ENCODE assay signal across 11 mouse cellular contexts in genomic region chr2:160510635-160511421, GRCm38 (mm10).
A peak's percentile ranks its signal among the peaks of the same experiment; 100 is the strongest.
DNase-seq lines count a peak whose midpoint lies in the region; ATAC-seq lines count a peak whose summit lies in the region.
"Had no signal": no experiment of that assay in that cellular context is flagged by ENCODE, and none has a peak within 500 bp of the region (broad histone marks: within the 10 kb centered on the region; RNA-seq: fewer than 3 reads in every experiment).

No protein-coding gene starts in this region.

- no peak for DNase-seq in forebrain, embryonic 11.5 days (ENCODE audit: low spot score)
- no peak for DNase-seq in forebrain, embryonic 10.5 days (ENCODE audit: extremely low spot score, low spot score)
- DNase-seq in ES-CJ7 (ENCODE audit: low read depth, low spot score) = peak; percentile 65
- DNase-seq in heart, embryonic 10.5 days (ENCODE audit: low spot score) = no peak
- DNase-seq in lung, postnatal 10 days = peak; percentile 88
- no peak for DNase-seq in kidney, adult 8-10 months
- DNase-seq in urinary bladder, postnatal 4 days (ENCODE audit: low spot score in 2 of 2) = no peak
- DNase-seq: adrenal gland, adult 2 months; kidney, postnatal 25 days; spleen, adult 18-20 months had no signal

- H3K36me3 ChIP-seq in forebrain, embryonic 11.5 days (ENCODE audit: control insufficient read depth, insufficient read depth, low read length) = no peaks in the 10 kb centered on the region
- no peaks in the 10 kb centered on the region for H3K36me3 ChIP-seq in forebrain, embryonic 10.5 days (replicated peaks)
- no peaks in the 10 kb centered on the region for H3K36me3 ChIP-seq in heart, embryonic 10.5 days

- H3K9me3 ChIP-seq in forebrain, embryonic 11.5 days (ENCODE audit: control insufficient read depth, low read length) = no peaks in the 10 kb centered on the region
- H3K9me3 ChIP-seq in forebrain, embryonic 10.5 days = no peaks in the 10 kb centered on the region
- H3K9me3 ChIP-seq in heart, embryonic 10.5 days = no peaks in the 10 kb centered on the region

- H3K9ac ChIP-seq in forebrain, embryonic 11.5 days (ENCODE audit: low read length) = no peak overlapping the region

- no peak overlapping the region for H3K4me3 ChIP-seq in forebrain, embryonic 11.5 days (ENCODE audit: low read depth, low read length)
- no peak overlapping the region for H3K4me3 ChIP-seq in forebrain, embryonic 10.5 days
- H3K4me3 ChIP-seq in heart, embryonic 10.5 days = no peak overlapping the region

- no peak overlapping the region for H3K4me2 ChIP-seq in forebrain, embryonic 11.5 days (ENCODE audit: low read depth, low read length, severe bottlenecking)

- H3K27ac ChIP-seq in forebrain, embryonic 11.5 days (ENCODE audit: low read depth, low read length) = no peak overlapping the region
- H3K27ac ChIP-seq in forebrain, embryonic 10.5 days = no peak overlapping the region
- 0 out of 2 replicates have a peak overlapping the region, but pooled peaks have one; percentile 17 for H3K27ac ChIP-seq in heart, embryonic 10.5 days

- peaks cover 6% of the 10 kb centered on the region; the same call in 1 of the 2 replicates for H3K4me1 ChIP-seq in forebrain, embryonic 11.5 days (replicated peaks; ENCODE audit: control insufficient read depth, insufficient read depth, low read length)
- H3K4me1 ChIP-seq in forebrain, embryonic 10.5 days = peaks cover 26% of the 10 kb centered on the region
- H3K4me1 ChIP-seq in heart, embryonic 10.5 days = peaks cover 13% of the 10 kb centered on the region; the same call in 1 of the 2 replicates

- WGBS in forebrain, embryonic 11.5 days = 54% methylated on average over 14 of the region's 14 CpGs
- WGBS in forebrain, embryonic 10.5 days = 61% methylated on average over 14 of the region's 14 CpGs
- WGBS in heart, embryonic 10.5 days = 34% methylated on average over 14 of the region's 14 CpGs

- H3K27me3 ChIP-seq in forebrain, embryonic 11.5 days (ENCODE audit: control insufficient read depth, insufficient read depth, low read length) = no peaks in the 10 kb centered on the region
- H3K27me3 ChIP-seq in forebrain, embryonic 10.5 days (ENCODE audit: poor library complexity, severe bottlenecking) = peaks cover 3% of the 10 kb centered on the region
- peaks cover 15% of the 10 kb centered on the region; the same call in 1 of the 2 replicates for H3K27me3 ChIP-seq in heart, embryonic 10.5 days (ENCODE audit: insufficient read depth, poor library complexity, severe bottlenecking)

- peak; percentile 29 for ATAC-seq in forebrain, embryonic 11.5 days (replicated peaks; ENCODE audit: low FRiP score)
- ATAC-seq in activated CD4-positive, CD25-positive, alpha-beta regulatory T cell, adult 4 months = no peak

Comparison
In these comparisons a context has a peak if more than half of its experiments do, and no peak if none do; other contexts are left out.
1. DNase-seq: peak in ES-CJ7 (single experiment) and lung, postnatal 10 days (single experiment); none in forebrain, embryonic 11.5 days (single experiment), forebrain, embryonic 10.5 days (single experiment), heart, embryonic 10.5 days (single experiment), kidney, adult 8-10 months (0 of 2) and urinary bladder, postnatal 4 days (0 of 2).